Mouse (Mus musculus): ENCODE data around the gene Mettl7a1. TPM values are rescaled to one million over a fixed set of nuclear protein-coding genes. Genes with fewer than 3 reads are reported as not detected.
"Not testable (repeated sequence)": the region's sequence is repeated elsewhere in the genome, so short reads cannot be mapped to it uniquely, and the experiment has no call there.

Mettl7a1 gene
- total RNA-seq (2015) = 15.0 and 17.7 TPM in 2 replicates
- total RNA-seq (2017) = 49.5 and 63.2 TPM in 2 replicates

DNA sequence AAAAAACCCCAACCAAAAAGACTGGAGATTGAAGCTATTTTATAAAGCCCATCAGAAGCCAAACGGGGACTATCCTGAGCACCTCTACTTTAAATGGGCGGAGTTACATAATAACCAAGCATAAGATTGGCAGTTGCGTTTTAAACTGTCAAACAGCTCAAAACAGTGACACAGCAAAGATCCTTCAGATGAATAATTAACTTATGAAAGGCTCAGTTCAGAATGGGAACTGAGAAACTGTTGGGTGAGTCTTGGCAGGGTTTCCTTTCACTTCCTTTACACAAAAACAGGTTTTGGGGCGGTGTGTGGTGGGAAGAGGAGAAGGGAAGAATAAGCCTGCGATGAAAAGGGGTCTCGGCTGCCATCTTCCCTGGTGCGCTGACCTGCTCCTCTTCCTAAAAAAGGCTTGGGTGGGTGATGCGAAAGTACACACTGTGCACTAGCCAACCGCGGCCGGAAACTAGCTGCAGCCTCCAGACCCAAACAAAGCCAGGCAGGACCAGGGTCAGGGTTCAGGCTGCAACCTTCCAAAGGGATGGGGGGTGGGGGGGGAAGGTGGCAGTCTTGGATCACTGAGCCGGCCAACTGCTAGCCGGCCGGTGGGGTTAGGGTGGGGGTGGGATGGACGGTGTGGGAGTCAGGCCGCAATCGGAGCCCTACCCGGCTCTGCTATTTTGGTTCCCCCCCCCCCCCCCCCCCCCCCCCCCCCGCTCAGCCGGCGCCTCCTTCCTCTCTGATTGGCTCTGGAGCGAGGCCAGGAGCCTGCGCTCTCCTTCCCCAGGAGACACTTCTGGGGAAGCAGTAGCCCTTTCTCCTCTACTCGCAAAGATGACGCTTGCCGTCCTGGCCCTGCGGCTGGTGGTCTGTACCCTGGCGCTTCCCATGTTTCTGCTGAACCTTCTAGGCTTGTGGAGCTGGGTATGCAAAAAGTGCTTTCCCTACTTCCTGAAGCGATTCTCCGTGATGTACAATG is at the start of gene Mettl7a1:
TSS of gene Mettl7a1 (plus strand) at position 122 of the 973 bp plus-strand sequence.
- peak; percentile 66 for ATAC-seq (replicated peaks; ENCODE audit: poor library complexity)

GRCm38 (mm10) chr15:100256386-100256785 is 47.6 kb upstream of the Mettl7a1 start:
- ATAC-seq (replicated peaks; ENCODE audit: poor library complexity) = no peak

DNA sequence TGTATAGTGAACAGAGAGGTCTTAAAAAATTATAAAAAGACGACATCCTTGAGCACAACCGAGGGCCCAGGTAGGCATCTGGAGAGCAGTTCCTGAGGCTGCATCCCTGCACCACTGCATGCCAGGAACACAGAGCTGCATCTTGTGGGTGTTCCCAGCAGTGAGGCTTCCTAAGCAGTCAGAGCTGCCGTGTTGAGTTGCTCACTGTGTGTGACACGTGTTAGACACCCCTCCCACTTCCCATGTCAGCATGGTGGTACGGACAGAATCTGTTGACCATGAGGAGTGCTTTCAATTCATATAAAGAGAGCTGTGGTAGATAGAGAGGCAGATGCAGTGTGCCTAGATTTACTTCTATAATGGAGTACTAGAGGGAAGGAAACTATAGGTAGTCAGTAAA is 46.6 kb upstream of the Mettl7a1 start:
- ATAC-seq (replicated peaks; ENCODE audit: poor library complexity) = no peak

DNA sequence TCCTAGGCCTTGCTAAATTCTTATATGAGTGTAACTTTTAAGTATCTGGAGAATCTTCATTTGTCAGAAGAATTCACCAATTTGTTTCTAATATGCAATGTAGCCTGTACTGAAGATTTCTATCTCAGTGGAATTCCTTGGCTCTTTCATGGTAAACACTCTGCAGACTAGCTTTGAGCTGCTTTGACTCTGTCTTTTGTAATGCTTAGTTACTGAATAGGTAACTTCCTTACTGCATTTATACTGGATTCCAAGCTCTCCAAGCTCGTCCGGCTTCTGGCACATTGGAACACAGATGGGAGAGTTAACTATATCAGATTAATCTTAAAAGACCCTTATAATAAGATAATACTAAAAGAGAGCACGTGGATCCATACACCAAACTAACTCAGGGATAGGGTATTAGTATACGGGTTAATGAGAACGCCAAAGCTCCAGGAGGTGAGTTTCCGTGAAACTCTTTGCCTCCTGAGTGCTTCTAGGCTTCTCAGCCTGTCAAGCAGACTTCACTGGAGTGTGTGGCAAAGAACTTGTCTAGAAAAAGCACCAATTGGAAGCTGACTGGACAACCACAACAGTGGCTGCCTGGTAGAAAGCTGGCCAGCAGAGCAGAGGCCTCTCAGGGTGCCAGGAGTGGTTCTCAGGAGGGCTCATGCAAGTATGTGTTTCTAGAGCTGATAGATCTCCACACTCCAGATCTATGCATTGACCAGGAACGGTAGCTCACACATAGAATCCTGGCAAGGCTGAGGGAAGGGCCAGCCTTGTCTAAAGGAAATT is 45.1 kb upstream of the Mettl7a1 start:
- no peak for ATAC-seq (replicated peaks; ENCODE audit: poor library complexity)

- peak; percentile 78 for ATAC-seq (replicated peaks; ENCODE audit: poor library complexity)
These were observed 43.6 kb upstream of the Mettl7a1 start for GRCm38 (mm10) chr15:100260351-100260750.

DNA sequence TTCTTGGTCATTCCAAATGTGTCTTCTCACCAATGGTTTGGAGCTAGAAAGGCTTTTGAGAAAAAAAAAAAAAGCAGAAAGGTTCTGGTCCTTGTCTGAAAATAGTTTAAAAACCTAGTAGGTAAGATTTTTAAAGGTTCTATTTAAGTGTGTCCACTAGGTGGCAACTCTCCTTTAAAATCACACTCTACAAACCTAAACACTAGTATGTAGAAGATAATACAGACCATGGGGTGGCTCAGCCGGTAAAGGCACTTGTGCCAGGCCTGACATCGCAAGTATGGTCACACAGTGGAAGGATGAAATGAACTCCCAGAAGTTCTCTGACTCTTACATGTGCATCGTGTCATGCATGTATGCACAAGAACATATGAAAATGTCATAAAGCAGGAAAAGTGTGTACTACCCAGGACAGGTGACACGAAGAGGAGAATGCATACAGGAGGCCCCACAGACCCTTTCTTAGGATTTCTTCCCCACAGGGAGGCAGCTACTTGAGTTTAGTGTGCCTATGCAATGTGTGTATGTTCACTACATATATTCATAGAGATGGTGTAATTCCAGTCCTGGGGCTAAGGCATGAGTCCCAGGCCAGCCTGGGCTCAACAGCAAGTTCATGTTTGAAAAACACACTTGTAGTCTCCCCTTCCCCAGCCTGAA is 40.6 kb upstream of the Mettl7a1 start:
- peak; percentile 87 for ATAC-seq (replicated peaks; ENCODE audit: poor library complexity)

DNA sequence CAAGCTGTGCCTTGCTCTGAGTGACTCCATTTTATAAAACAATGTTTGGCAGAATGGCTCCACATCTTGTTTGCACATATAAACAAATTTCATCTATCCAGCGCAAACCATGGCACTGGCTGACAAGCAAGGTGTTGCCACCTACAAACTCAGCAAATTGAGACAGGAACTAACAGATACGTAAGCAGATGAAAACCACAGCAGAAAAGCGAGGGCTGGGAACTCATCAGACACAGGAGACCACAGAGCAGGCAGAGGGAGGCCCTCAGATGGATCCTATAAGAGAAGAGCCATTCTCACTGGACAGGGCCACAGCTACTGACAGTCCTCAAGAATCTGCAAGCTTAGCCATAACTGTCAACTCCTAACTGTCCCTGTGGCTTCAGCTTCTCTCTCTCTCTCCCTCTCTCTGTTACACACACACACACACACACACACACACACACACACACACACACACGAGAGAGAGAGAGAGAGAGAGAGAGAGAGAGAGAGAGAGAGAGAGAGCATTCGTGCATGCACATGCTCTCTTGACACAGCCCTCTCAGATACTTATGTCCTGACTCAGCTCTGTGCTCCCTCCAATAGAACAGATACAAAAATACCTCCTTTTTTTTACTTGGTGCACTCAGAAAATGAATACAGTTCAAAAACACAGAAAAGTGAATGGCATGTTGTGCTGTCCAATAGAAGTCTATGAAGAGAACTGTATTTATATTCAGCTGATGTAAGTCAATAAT is 38.2 kb upstream of the Mettl7a1 start:
- ATAC-seq (replicated peaks; ENCODE audit: poor library complexity) = no peak

DNA sequence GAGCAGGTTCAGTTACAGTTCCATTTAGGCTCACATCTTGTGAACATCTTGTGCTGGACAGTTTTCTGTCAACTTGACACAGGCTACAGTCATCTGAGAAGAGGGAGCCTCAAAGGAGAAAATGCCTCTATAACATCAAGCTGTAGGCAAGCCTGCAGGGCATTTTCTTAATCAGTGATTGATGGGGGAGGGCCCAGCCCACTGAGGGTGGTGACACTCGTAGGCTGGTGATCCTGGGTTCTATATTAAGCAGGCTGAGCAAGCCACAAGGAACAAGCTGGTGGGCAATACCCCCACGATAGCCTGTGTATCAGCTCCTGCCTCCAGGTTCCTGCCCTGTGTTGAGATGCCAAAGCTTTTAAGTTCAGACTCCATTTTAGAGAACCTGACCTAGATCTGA is 35.0 kb upstream of the Mettl7a1 start:
- no peak for ATAC-seq (replicated peaks; ENCODE audit: poor library complexity)

DNA sequence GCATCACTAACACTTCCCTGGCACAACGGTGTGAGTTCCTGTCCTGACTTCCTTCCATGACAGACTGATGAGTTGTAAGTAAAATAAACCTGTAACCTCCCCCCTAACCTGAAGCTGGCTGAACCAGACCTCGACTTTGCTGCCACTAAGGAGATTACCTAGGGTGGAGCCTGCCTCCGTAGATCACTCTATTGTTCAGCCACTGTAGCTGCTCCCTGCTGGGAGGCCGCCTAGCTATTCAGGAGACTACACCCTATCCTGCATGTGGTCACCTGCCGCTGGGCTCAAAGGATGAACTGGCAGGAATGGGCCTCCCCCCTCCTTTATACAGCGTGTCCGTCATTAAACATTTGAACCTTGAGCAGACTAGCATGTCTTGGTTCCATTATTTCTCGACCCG is 34.2 kb upstream of the Mettl7a1 start:
- ATAC-seq (replicated peaks; ENCODE audit: poor library complexity) = no peak

GRCm38 (mm10) chr15:100270609-100271008 is 33.3 kb upstream of the Mettl7a1 start:
- not testable (repeated sequence) for ATAC-seq (replicated peaks; ENCODE audit: poor library complexity)

- no peak for ATAC-seq (replicated peaks; ENCODE audit: poor library complexity)
These were observed 32.5 kb upstream of the Mettl7a1 start for GRCm38 (mm10) chr15:100271411-100271810.

- not testable (repeated sequence) for ATAC-seq (replicated peaks; ENCODE audit: poor library complexity)
These were observed 30.1 kb upstream of the Mettl7a1 start for GRCm38 (mm10) chr15:100273791-100274308.

- no peak for ATAC-seq (replicated peaks; ENCODE audit: poor library complexity)
These were observed 29.0 kb upstream of the Mettl7a1 start for GRCm38 (mm10) chr15:100274790-100275559.

DNA sequence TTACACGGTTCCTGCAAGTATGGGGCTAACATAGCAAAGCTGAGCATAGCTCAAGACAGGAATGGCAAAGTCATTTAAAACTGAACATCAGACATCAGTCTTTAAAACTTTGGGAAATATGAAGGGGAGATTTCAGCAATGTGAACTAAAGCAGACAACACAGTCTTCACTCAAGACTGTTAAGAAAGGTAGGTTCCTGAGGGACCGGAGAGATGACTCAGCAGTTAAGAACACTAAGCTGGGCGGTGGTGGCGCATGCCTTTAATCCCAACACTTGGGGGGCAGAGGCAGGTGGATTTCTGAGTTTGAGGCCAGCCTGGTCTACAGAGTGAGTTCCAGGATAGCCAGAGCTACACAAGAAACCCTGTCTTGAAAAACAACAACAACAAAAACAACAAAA is 27.5 kb upstream of the Mettl7a1 start:
- no peak for ATAC-seq (replicated peaks; ENCODE audit: poor library complexity)

- no peak for ATAC-seq (replicated peaks; ENCODE audit: poor library complexity)
These were observed 26.4 kb upstream of the Mettl7a1 start for GRCm38 (mm10) chr15:100277586-100277985.

DNA sequence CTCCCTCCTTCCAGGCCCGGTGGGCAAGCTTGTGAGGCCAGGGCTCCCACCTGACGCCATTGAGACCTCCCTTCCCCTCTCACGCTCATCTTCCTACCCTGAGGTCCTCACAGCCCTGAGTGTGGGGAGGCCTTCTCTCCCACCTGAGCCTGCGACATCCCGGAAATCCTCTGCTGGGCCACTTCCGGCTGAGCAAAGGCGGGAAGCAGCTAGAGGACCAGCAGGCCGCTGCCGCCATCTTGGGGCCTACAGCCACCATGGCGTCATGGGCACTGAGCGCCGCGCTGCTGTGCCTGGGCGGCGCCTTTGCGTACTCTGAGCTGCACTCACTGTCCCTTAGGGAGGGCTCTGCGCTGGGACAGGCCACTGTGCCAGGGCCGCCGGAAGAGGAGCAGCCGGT is 23.3 kb upstream of the Mettl7a1 start, which contains the start of gene Tmprss12:
TSS of gene Tmprss12 (plus strand) at position 212 of the 400 bp plus-strand sequence.
- ATAC-seq (replicated peaks; ENCODE audit: poor library complexity) = no peak

GRCm38 (mm10) chr15:100288980-100289379 is 15.0 kb upstream of the Mettl7a1 start:
- ATAC-seq (replicated peaks; ENCODE audit: poor library complexity) = no peak

- ATAC-seq (replicated peaks; ENCODE audit: poor library complexity) = no peak
These were observed 13.1 kb upstream of the Mettl7a1 start for GRCm38 (mm10) chr15:100290858-100291257.

GRCm38 (mm10) chr15:100292326-100292725 is 11.6 kb upstream of the Mettl7a1 start:
- no peak for ATAC-seq (replicated peaks; ENCODE audit: poor library complexity)

Measured in megakaryocyte progenitor cell, adult 5-6 weeks (primary cell).